12 mouse cellular contexts compared by ENCODE assay signal in the genomic region with DNA sequence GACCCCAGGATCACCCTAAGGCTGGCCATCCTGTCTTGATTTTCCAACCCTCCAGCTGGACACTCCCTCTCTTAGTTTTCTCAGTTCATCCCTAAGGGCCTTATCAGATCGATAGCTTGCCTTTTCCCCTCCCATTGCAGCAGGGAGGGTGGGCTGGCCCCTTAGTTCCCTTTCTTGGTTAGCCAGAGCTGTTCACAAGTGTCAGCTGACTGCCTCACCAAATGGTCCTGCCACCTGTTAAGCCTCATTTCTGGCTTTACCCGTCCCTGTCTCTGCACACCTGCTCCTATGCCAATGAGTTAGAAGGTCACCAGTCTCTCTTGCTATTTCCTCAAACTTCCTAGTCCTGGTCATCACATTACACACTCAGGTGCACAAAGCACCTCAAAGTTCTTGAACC. TPM values are rescaled to one million over a fixed set of nuclear protein-coding genes. Genes with fewer than 3 reads are reported as not detected.
DNase-seq lines count a peak whose midpoint lies in the region; ATAC-seq and TF ChIP-seq lines count a peak whose summit lies in the region.
"Had no signal": no experiment of that assay in that cellular context is flagged by ENCODE, and none has a peak within 500 bp of the region (broad histone marks: within the 10 kb centered on the region; RNA-seq: fewer than 3 reads in every experiment).

No protein-coding gene starts in this region.

- ATAC-seq in forebrain, postnatal 0 days = no peak
- ATAC-seq in midbrain, embryonic 13.5 days = no peak
- ATAC-seq: activated CD4-positive, CD25-positive, alpha-beta regulatory T cell, adult 4 months had no signal

- DNase-seq in CH12.LX (ENCODE audit: extremely low read depth) (peak; percentile 19), MEL-GATA-1-ER (ENCODE audit: extremely low read depth, low read depth) (peak; percentile 15)
- DNase-seq in forebrain, postnatal 0 days = no peak
- DNase-seq in lung, postnatal 36 days = no peak
- DNase-seq in frontal cortex, postnatal 36 days (ENCODE audit: low spot score in 2 of 2) = no peak
- no peak for DNase-seq in spleen, postnatal 36 days (ENCODE audit: low spot score in 2 of 2)
- DNase-seq: kidney, postnatal 25 days had no signal

- TF ChIP-seq POLR2A in CH12.LX (IDR thresholded peaks at IDR 0.05; ENCODE audit: low read depth, low read length) = no peak

- peaks cover 13 to 43% of the 10 kb centered on the region in 2 experiments for H3K36me3 ChIP-seq in CH12.LX (replicated peaks in 1 of 2; ENCODE audit: control insufficient read depth in 1 of 2, insufficient read depth in 1 of 2, low read length in 1 of 2)
- peaks cover 11% of the 10 kb centered on the region; the same call in 1 of the 2 replicates for H3K36me3 ChIP-seq in forebrain, postnatal 0 days (ENCODE audit: insufficient read depth)
- H3K36me3 ChIP-seq in midbrain, embryonic 13.5 days = peaks cover 56% of the 10 kb centered on the region

- no peak for TF ChIP-seq CTCF in CH12.LX (conservative IDR thresholded peaks at IDR 0.05 in 1 of 2, IDR thresholded peaks at IDR 0.05 in 1 of 2; ENCODE audit: low read depth in 2 of 2, low read length in 2 of 2)
- no peak for TF ChIP-seq CTCF in forebrain, postnatal 0 days (IDR thresholded peaks at IDR 0.05; ENCODE audit: low read depth)

- dilution Hi-C loops in CH12.LX (cut with MboI; ENCODE audit: extremely low pct_ligation_motif_present, extremely low pct_unique_long_range_greater_than_20kb, low sequenced_read_pairs) = no loop called here

- no peak overlapping the region for H3K27ac ChIP-seq in CH12.LX (ENCODE audit: insufficient read depth, low read depth)
- H3K27ac ChIP-seq in forebrain, postnatal 0 days (ENCODE audit: low read depth, low read length) = 0 out of 2 replicates have a peak overlapping the region, but pooled peaks have one; percentile 9
- peak overlapping the region; percentile 94 for H3K27ac ChIP-seq in midbrain, embryonic 13.5 days
- H3K27ac ChIP-seq: heart, embryonic 13.5 days; liver, embryonic 14.5 days; macrophage had no signal

- TF ChIP-seq EP300 in CH12.LX (IDR thresholded peaks at IDR 0.05; ENCODE audit: low read length) = no peak

- in situ Hi-C loops in CH12.LX (cut with MboI; ENCODE audit: low pct_ligation_motif_present, low pct_unique_long_range_greater_than_20kb, low sequenced_read_pairs) = loop anchor here (25.0 kb wide), 1 partner anchor 426 kb away; a partner anchor contains a TSS

- no peak overlapping the region for H3K4me3 ChIP-seq in CH12.LX (replicated peaks in 1 of 3; ENCODE audit: low read depth in 2 of 3, low read length in 2 of 3, poor library complexity in 1 of 3)
- H3K4me3 ChIP-seq in forebrain, postnatal 0 days (ENCODE audit: low read depth, low read length) = no peak overlapping the region
- peak overlapping the region; percentile 62 for H3K4me3 ChIP-seq in midbrain, embryonic 13.5 days (replicated peaks)
- H3K4me3 ChIP-seq: heart, embryonic 13.5 days had no signal

- H3K79me2 ChIP-seq in CH12.LX (replicated peaks; ENCODE audit: control insufficient read depth, extremely low read depth, insufficient read depth, poor library complexity, severe bottlenecking) = peaks cover 22% of the 10 kb centered on the region

- no peak overlapping the region for H3K9ac ChIP-seq in CH12.LX (ENCODE audit: insufficient read depth, low read depth)
- peak overlapping the region; percentile 72; the same call in 1 of the 2 replicates for H3K9ac ChIP-seq in forebrain, postnatal 0 days
- peak overlapping the region; percentile 52 for H3K9ac ChIP-seq in midbrain, embryonic 13.5 days (replicated peaks)
- H3K9ac ChIP-seq: heart, embryonic 13.5 days; liver, embryonic 14.5 days had no signal

- TF ChIP-seq RAD21 in CH12.LX (IDR thresholded peaks at IDR 0.05; ENCODE audit: low read depth, low read length) = no peak

- WGBS in forebrain, postnatal 0 days = 48% methylated on average over 2 of the region's 2 CpGs
- 52% methylated on average over 2 of the region's 2 CpGs for WGBS in midbrain, embryonic 13.5 days

- peaks cover 0 to 32% of the 10 kb centered on the region in 2 experiments; a peak in 2 of 4 replicates for H3K4me1 ChIP-seq in CH12.LX (ENCODE audit: control insufficient read depth in 1 of 2, insufficient read depth in 2 of 2)
- H3K4me1 ChIP-seq in forebrain, postnatal 0 days (ENCODE audit: insufficient read depth) = peaks cover 14% of the 10 kb centered on the region; the same call in 1 of the 2 replicates
- H3K4me1 ChIP-seq in midbrain, embryonic 13.5 days (replicated peaks) = peaks cover 61% of the 10 kb centered on the region

- H3K27me3 ChIP-seq in CH12.LX (replicated peaks) = no peaks in the 10 kb centered on the region
- H3K27me3 ChIP-seq in forebrain, postnatal 0 days (ENCODE audit: insufficient read depth, low read length) = no peaks in the 10 kb centered on the region
- H3K27me3 ChIP-seq in midbrain, embryonic 13.5 days = no peaks in the 10 kb centered on the region
- H3K27me3 ChIP-seq: heart, embryonic 13.5 days had no signal

- peaks cover 17% of the 10 kb centered on the region for H3K9me3 ChIP-seq in CH12.LX (replicated peaks; ENCODE audit: low read length)
- peaks cover 17% of the 10 kb centered on the region for H3K9me3 ChIP-seq in forebrain, postnatal 0 days (ENCODE audit: low read length)
- peaks cover 34% of the 10 kb centered on the region for H3K9me3 ChIP-seq in midbrain, embryonic 13.5 days

- no peak overlapping the region for H3K4me2 ChIP-seq in CH12.LX (ENCODE audit: insufficient read depth, low read depth, poor library complexity, severe bottlenecking)
- H3K4me2 ChIP-seq in forebrain, postnatal 0 days (ENCODE audit: low read depth) = peak overlapping the region; percentile 64
- H3K4me2 ChIP-seq in midbrain, embryonic 13.5 days (replicated peaks) = peak overlapping the region; percentile 77
- H3K4me2 ChIP-seq: heart, embryonic 13.5 days had no signal

TF ChIP-seq in CH12.LX, 34 proteins besides CTCF, POLR2A, EP300 and RAD21:
- no peak for TF ChIP-seq ZNF384 (IDR thresholded peaks at IDR 0.05; ENCODE audit: low read depth, low read length)

RNA-seq across cellular contexts. Expression of a gene that starts 3.2 kb away (rescaled TPM):
- total RNA-seq in CH12.LX (2012; rRNA removed) (0.38 and 0.76 TPM in 2 replicates), CH12.LX (2014; rRNA removed) (not detected in 2 replicates)
- polyA plus RNA-seq in CH12.LX (2012; ENCODE audit: insufficient read length, low read depth) = 0.19 and 0.84 TPM in 2 replicates
- total RNA-seq in forebrain, postnatal 0 days (2014; rRNA removed) = 4,630 and 7,303 TPM in 2 replicates
- 6,353 and 7,049 TPM in 2 replicates for polyA plus RNA-seq in forebrain, postnatal 0 days (2015; fragmentation: Nextera tagmentation; extraction: Ambion mirVana)
- polyA plus RNA-seq in midbrain, embryonic 13.5 days (2015; fragmentation: Nextera tagmentation; extraction: Ambion mirVana) = 8,644 and 8,868 TPM in 2 replicates
- polyA plus RNA-seq: macrophage had no signal

RNA-seq across cellular contexts. Expression of a gene that starts 8.0 kb away (rescaled TPM):
- total RNA-seq in CH12.LX (2012; rRNA removed) (10.7 and 14.0 TPM in 2 replicates), CH12.LX (2014; rRNA removed) (15.3 and 16.0 TPM in 2 replicates)
- polyA plus RNA-seq in CH12.LX (2012; ENCODE audit: insufficient read length, low read depth) = 18.9 and 19.3 TPM in 2 replicates
- 166 and 208 TPM in 2 replicates for total RNA-seq in forebrain, postnatal 0 days (2014; rRNA removed)
- 231 and 295 TPM in 2 replicates for polyA plus RNA-seq in forebrain, postnatal 0 days (2015; fragmentation: Nextera tagmentation; extraction: Ambion mirVana)
- 246 and 256 TPM in 2 replicates for polyA plus RNA-seq in midbrain, embryonic 13.5 days (2015; fragmentation: Nextera tagmentation; extraction: Ambion mirVana)

Comparison
In these comparisons a context has a peak if more than half of its experiments do, and no peak if none do; other contexts are left out.
1. DNase-seq: peak in CH12.LX (single experiment) and MEL-GATA-1-ER (single experiment); none in forebrain, postnatal 0 days (single experiment), lung, postnatal 36 days (single experiment), frontal cortex, postnatal 36 days (0 of 2) and spleen, postnatal 36 days (0 of 2).
2. RNA of a gene that starts 3.2 kb away (polyA plus RNA-seq): 8,644 to 8,868 TPM in midbrain, embryonic 13.5 days and 6,353 to 7,049 TPM in forebrain, postnatal 0 days; 0.19 to 0.84 TPM in CH12.LX; every median in the first group is over 1,000 times any median in the second.
3. RNA of a gene that starts 8.0 kb away (polyA plus RNA-seq): 231 to 295 TPM in forebrain, postnatal 0 days and 246 to 256 TPM in midbrain, embryonic 13.5 days; 18.9 to 19.3 TPM in CH12.LX; every median in the first group is over 10 times any median in the second.